Mouse (Mus musculus) liver, embryonic 14.5 days (tissue): ENCODE results near the gene Sf3b6.

Experiments used
- CTCF ChIP-seq: IDR thresholded peaks from 2 replicates; pipeline ENCODE4 v1.5.1; 2016; ENCODE audit warnings: antibody characterized with exemption, low read depth, control low read depth
- EP300 ChIP-seq: IDR thresholded peaks from 2 replicates; pipeline ENCODE4 v1.6.1; 2016; ENCODE audit warnings: antibody characterized with exemption, low read depth

DNA sequence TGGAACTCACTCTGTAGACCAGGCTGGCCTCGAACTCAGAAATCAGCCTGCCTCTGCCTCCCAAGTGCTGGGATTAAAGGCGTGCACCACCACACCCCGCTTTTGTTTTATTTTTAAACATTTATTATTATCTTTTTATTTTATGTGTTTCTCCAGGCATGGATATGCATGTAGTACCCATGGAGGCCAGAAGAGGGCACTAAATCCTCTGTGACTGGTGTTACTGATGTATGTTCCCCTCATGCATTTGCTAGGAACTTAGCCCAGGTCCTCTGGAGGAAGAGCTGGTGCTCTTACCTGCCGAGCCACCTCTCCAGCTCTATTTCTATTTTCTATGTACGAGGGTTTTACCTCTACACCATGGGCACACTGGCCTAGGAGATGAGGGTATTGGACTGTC lies 38.8 kb downstream of the Sf3b6 start:
- TF ChIP-seq CTCF = peak; percentile 70
- TF ChIP-seq EP300 = no peak
